Mouse (Mus musculus) left cerebral cortex, postnatal 4 days (tissue): ENCODE measurements at regions not wholly inside any gene's neighbourhood (a gene's known extent, or its start where the extent isn't known, plus 50 kb on each side); places are given as distances from the start of the nearest gene placed in this dataset.

Source experiments
- DNase-seq: peaks from one replicate; pipeline ENCODE4 v3.0.0-alpha.2; 2022
- intact Hi-C: fragments of 180-260 bp; cut with DNase I; formaldehyde crosslinking; loops from one replicate; pipeline ENCODE4 v1.15.1; 2025

DNA sequence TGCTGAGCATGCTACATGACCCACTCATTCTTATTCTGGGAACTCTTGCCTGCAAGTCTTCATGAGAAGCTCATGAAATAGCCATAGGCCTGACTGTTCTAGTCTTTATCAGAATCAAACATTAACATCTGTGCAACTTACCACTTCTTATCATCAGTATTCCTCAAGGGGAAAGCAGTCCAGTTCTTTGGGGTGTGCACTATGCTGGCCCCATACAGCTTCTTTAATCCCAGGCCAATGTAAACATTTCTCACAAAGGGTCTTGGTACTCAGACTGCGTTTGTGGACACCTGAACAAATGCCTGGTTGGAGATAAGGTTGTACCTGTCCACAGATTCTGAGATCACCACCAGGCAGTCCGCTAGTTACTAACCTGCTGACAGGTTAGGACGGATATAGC lies 51.3 kb downstream of the 3110018I06Rik start:
- intact Hi-C loops: no loop called here
- no peak for DNase-seq

DNA sequence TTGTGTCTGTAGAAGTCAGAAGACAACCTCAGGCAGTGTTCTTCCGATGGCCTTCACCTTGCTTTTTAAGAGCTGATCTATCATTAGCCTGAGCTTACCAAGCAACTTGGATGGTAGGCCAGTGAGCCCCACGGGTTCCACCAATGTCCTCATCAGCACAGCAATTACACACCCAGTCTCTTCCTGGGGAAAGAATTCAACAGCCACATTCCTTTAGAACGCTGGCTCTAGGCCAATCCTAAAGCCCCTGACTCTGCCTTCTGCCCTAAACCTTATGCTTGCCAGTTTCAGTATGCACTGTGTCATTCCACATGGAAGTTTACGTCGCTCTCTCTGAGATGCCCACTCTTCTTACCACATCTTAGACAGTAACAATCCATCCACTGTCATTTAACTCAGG lies 52.8 kb downstream of the 3110018I06Rik start:
- intact Hi-C loops: no loop called here
- no peak for DNase-seq

DNA sequence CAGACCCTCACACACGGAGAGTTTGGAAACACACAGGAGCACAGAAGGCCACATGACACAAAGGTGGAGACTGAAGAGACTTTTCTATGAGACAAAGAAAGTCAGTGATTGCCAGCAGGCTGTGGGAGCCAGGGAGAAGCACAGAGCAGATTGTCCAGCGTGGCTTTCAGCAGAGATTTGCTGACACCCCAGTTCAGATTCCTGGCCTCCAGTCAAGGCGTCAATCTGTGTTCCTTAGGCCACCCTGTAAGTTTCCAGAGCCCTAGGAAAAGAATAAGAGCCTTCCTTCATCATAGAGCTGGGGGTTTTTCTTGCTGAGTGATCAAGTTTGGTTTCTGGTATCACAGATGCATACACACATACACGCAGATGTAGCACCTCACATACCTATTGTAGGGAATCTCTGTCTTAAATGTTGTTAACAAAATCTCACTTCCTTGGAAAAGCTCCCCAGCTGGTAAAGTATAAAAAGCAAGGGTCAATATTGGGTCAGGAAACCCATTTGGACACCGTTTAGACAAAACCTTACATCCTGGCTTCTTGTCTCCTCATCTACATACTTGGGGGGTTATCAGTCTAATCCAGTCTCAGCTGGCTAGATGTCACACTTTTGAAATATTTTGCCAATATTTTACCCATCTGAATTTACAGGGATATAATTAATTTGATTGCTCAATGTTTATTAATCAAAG lies 58.9 kb downstream of the 3110018I06Rik start:
- intact Hi-C loops: no loop called here
- DNase-seq: peak; percentile 49

DNA sequence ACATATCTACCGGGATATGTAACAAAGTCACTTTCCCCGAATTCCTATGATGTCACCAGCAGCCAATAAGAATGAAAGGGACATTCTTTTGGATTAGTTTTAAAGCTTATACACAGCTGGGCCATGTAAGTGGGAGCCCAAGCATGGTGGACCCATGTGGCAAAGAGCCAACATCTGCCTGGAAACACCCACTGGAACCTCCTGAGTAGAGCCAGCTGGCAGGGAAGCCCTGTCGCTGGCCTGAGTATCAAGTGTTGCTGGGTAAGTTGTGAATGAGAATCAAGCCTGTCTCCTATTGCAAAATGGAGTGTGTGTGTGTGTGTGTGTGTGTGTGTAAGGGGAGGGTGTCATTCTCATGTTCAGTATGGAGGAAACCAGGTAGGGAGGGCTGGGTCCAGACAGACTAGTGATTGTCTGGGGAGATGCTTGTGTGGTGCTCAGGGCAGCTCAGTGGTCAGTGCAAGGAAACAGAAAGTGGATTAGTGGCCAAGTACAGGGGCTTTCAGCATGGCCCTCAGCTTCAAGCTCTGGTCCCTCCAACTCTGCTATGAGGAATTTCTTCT lies 59.5 kb downstream of the 3110018I06Rik start:
- DNase-seq: peak; percentile 78
- intact Hi-C loops: no loop called here

DNA sequence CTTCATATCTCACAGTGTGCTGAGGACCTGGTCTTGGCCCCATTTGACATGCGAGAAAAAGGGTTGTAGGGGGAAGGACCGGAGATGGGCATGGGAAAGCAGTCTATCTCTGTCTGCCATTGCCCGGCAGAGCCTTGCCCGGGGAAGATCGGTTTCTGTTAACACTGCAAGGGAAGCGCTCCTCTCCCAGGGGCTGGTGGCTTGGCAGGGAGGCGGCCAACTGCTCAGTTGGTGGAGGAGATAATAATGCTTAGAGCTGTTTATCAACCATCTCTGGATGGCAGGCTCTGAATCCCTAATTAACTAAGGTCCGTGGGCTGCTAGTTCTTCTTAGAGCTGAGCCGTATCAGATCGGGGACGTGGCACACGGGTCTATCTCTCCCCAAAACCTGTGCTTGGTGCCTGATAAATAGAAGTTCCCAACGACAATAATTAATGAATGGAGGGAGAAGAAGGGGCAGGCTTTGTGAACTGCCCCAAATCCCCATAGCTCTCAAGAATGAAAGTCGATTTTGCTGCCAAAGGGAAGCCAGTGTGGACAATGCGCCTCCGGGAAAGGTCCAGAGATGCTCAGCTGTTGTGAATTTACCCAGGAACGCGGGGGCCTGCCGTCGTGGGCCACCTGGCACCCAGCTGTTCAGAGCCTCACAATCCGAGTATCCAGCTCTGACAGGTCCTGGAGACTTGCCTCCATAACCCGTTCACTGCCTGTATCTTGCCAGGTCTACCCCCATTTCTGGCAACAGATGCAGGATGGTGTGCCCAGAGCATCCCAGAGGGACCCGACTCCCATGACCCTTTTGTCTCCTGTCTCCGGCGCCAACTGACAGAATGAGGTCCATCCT lies 61.2 kb downstream of the 3110018I06Rik start:
- DNase-seq: peak; percentile 76

DNA sequence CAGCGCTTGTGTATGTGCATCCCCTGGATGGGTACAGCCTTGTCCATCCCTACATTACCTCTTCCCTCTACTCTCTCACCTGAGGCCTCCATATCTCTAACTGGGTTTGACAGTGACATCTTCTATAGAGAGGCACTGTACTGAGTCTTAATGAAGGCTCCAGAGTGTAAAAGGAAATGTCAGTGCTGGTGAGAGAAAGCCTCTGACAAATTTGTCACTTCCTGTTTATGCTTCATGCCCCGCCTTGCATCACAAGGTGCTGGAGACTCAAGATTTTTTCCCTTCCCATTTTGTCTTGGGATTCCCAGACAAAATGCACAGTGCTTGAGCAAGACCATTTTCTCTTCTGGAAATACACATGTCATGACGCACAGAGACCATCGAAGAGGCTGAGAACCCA lies 70.8 kb downstream of the 3110018I06Rik start:
- intact Hi-C loops: no loop called here
- DNase-seq: no peak

More for the DNA sequence above, 61.2 kb downstream of the 3110018I06Rik start:
- intact Hi-C loops: no loop called here

DNA sequence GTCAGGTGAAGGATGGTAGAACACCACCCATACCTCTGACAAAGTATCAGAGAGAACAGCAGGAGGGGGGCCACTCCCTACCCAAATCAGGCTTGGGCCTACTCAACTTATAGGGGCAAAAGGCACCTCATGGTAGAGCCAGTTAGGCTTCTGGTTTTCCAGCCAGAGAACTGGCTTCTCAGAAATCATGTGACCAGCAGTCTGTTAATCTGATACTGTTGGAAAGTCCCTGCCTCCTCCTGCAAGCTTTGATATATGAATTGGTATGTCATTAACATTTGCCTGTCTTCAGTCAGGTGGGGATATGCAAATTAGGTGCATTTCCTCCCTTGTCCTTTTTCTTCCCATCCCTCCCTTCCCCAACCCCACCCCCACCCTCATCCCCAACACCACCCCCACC lies 71.7 kb downstream of the 3110018I06Rik start:
- intact Hi-C loops: no loop called here
- DNase-seq: no peak

DNA sequence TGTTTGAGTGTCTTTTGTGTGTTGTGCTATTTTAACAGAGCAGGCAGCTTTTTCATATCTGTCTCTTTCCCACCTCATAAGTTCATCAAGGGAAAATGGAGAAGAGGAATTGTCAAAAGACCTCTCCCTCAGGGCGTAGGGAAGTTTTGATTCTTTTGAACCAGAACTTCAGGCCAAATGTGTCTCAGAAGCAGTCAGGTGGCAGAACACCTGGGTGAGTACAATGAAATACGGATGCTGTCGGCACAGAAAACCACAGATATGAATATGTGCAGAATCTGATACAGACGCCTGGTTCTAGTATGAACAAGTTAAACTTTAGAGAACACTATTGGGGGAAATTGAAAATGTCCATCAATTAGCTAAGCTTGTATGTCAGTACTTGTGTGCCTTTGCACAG lies 84.2 kb downstream of the 3110018I06Rik start:
- intact Hi-C loops: no loop called here
- DNase-seq: no peak

DNA sequence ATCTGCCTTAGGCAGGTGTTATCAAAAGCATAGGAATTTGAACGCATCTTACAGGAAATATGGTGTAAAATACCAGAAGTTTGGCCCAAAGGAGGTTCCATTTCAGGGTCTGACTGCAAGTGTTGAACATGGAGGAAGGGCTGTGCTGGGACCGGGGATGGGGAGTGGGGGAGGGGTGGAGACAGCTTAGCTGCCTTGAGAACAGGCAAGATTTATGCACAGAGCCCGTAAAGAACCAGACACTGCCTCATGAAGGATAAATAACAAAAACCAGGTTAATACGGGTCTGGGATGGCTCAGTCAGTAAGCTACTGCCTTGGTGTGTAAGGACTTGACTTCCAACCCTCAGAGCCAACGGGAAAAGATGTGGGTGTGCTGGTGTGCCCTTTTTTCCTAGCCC lies 91.1 kb downstream of the 3110018I06Rik start:
- DNase-seq: no peak
- intact Hi-C loops: no loop called here

DNA sequence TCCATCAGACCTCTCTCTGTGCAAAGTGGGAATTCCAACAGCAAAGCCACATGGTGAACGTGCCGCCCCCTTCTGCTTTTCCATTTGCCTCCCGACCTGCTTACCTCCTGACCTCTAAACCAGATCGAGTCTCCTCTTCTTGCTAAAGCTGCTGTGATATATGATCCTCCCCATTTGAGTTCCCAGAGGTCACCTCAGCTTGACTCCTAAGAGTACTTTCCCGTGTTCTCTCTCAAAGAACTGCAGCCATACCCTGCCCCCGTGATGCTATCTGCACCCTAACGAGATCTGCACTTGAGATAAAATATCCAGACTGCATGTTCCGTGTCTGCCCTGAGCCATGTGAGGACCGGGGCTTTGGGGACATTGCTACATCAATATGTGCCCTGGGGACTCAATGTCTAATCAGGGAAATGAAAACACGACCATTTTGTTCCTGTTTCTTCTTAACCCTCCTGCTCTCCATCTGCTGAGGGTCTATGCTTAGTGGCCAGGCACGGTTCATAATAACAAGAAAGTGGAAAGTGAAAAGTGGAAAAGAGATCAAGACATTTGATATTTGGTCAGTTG lies 94.8 kb downstream of the 3110018I06Rik start:
- intact Hi-C loops: no loop called here
- no peak for DNase-seq

DNA sequence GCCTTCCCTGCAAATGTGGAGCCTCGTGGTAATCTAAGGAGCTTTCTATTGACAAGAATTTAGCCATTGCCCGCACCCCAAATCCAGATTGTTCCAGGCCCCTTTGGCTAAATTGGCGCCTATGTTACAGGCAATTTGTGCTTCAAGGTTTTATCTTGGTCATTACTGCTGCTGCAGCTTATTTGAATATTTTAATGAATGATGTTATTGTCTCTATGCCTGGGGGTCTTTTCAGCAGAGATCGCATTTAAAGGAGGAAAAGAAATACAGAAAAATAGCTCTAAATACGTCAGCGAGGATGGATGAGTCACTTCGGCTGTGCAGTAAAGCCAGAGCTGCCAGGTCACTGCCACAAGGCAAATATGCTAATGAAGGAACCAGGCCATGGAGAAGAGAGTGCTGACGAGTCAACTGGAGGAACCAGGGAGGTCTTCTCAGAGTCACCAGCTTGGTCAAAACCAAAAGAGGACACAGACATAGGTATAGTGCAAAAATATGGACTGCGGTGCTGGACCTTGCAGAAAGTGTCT lies 97.3 kb downstream of the 3110018I06Rik start:
- no peak for DNase-seq
- intact Hi-C loops: no loop called here

DNA sequence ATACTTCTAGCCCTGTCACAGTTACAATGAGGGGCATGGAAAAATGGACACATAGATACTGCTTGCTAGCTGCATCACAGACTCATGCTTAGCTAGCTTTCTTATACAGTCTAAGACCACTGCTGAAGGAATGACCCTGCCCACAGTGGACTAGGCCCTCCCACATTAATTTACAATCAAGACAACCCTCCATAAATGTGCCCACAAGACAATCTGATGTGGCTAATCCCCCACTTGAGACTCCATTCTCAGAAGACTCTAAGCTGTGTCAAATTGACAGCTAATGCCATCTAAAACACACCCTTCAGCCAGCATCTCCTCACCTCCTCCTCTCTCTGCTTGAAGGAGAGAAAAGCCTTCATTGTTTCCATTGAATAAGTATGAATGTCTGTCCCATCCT lies 107.8 kb downstream of the 3110018I06Rik start:
- intact Hi-C loops: no loop called here
- no peak for DNase-seq

DNA sequence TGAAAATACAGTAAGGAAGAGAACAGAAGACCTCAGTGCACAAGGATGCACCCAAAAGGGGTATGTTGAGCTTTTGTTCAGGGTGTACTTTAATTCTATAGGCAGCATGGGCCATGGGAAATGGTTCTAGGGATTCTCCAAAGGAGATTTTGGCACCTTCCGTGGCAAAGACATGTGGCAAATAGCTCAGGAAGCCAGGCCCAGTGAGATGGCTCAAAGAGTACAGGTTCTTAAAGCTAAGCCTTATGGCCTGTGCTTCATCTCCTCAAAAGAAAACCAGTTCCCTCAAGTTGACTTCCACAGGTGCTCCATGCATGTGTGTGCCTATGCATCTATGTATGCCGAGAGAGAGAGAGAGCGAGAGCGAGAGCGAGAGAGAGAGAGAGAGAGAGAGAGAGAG lies 112.1 kb downstream of the 3110018I06Rik start:
- intact Hi-C loops: no loop called here

DNA sequence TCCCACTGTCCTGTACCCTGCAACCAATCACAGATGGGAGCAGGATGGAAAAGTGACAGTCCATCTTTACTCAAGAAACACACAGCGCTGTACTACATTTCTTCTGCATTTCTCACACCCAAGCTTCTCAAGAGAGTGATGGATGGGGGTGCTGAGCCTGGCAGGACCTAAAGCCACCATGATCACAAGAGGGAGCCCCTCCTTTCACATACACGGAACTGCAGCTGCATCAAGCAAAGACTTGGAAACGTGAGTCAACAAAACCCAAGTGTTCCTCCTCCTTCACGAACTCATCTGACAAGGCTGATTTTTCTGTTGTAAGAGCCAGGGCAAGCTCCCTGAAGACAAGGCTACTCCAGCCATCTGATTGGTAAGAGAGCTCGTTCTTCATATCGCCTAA lies 120.5 kb downstream of the 3110018I06Rik start:
- intact Hi-C loops: no loop called here

More for the DNA sequence above, 112.1 kb downstream of the 3110018I06Rik start:
- no peak for DNase-seq

DNA sequence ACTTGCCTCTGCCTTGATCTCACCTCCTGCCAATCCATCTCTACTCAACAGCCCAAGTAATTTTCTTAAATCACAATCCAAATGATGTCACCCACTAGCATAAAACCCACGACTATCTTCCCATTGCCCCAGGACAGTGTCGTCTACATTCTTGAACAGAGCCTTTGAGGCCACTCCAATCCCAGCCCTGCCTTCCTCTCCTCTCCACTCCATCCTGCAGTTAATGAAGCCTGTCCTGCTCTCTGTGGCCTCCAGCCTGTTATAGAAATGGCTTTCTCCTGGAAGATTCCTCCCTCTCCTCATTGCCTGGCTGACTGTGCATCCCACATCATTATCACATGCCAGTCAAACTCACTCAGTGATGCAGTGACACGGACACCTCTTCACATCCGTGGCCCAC lies 121.6 kb downstream of the 3110018I06Rik start:
- intact Hi-C loops: no loop called here
- DNase-seq: no peak

More for the DNA sequence above, 120.5 kb downstream of the 3110018I06Rik start:
- no peak for DNase-seq

DNA sequence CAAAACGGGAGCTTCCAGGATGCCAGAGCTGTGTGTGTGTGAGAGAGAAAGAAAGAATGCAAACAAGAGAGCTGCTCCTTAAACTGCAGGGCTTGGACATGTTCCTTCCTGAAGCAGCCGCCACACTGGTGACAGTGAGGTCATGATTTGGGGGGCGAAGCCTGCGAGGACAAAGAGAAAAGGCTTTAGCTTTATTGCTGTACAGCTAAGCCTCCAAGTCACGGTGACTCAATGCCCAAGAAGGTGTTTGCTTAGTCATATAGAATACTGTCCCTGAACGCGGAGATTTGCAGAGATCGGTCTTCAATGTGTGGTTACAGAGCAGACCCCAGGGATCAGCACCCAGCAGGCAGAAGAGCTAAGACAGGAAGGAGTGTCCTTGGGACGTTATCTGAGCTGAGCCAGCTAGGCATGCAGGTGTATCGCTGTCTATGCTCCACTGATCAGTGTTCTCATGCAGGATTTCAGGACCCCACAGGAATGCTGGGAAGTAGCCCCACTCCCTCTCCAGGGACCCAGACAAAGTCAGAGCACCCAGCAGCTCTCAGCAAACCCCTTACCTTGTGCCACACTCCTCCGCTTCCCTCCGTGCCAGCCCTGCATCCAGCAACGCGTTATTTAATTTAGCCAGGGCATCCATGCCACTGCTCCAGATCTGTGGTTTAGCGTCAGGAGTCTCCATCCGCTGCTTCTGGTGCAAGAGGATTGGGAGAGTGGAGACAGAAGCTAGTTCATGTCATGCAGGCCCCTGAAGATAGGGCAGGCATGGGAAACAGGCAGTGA lies 129.0 kb downstream of the 3110018I06Rik start:
- intact Hi-C loops: no loop called here
- DNase-seq: no peak

DNA sequence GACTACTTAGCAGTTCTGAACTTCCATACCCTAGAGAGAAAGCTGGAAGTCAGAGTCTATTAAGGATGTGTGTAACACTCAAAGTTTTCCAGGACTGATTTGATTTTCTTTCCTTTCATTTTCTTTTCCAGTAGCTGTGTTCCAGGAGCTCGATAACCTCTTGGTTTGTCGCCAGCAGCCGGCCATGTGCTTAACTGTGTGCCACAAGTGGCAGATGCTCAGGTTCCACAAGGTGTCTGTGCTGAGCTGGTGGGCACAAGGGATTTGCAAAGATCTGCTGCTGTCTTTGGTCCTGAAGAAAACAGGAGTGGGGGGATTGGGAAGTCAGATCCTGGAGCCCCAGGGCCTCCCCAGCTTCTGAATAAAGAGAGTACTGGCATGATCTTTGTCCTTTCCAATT lies 136.0 kb downstream of the 3110018I06Rik start:
- intact Hi-C loops: no loop called here

DNA sequence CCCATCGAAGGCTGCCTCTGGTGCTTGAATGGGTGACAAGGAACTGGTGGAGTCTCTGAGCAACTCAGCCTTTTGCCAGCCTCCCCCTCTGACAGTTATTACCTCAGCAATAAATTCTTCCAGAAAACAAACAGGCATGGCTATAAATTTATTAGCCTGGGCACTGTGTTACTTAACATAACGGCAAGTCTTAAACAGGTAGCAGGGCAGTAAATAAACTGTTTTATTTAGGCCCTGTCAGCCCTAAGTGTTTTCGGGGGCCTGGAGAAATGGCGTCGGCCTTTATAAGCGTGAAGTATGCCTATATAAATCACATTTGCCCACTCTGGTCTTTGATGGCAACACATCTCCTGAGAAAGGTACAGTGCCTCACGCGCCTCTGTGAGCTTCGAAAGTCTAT lies 159.6 kb downstream of the 3110018I06Rik start:
- no peak for DNase-seq
- intact Hi-C loops: no loop called here

More for the DNA sequence above, 136.0 kb downstream of the 3110018I06Rik start:
- DNase-seq: peak; percentile 71

DNA sequence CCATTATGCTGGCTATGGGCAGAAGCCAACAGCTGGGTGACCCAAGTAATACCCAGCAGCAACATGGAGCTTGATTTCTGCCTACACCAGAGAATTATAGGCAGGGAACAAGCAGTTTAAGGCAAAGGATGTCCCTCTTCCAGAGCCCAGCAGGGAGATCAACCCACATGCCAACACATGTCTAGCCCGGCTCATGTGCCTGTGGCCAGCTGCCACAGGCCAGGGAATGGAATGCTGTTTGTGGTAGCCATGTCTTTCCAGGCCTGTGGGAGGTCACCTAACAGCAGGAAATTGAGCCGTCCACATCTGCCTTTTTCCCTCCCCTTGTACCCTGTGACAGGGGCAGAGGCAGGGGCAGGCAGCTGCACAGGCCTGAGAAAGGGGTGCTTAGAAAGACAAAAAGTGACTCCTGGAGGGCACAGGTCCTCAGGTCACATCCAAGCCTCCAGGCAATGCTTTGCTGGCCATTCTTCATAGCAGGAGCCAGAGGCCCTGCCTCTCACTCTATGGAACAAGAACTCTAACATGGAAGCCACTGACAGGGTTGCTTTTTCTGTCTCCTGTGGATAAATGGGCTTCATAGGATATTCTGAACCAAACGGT lies 163.8 kb downstream of the 3110018I06Rik start:
- intact Hi-C loops: no loop called here
- DNase-seq: peak; percentile 48

DNA sequence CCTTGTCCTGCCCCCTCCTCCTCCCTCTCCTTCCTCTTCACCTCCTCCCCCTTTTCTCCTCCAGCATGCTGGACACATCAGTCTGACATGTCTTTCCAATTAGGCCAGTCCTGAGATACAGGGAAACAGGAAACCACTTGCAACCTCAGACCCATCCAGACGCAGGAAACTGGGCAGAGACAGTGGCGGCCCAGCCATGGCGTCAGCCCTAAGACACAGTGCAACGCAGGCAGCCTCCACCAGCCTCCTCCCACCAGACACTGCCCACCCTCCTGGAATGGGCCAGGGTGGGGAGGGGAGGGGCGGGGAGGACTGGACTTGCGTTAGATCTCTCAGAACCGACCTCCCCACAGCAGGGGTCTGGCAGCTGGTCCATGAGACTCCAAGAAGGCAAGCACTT lies 164.7 kb downstream of the 3110018I06Rik start:
- peak; percentile 31 for DNase-seq

More for the DNA sequence above, 164.7 kb downstream of the 3110018I06Rik start:
- intact Hi-C loops: no loop called here
